Mouse (Mus musculus) olfactory bulb, adult 2 months (tissue): ENCODE measurements around the gene Evx2. TPM values are rescaled to one million over a fixed set of nuclear protein-coding genes. Genes with fewer than 3 reads are reported as not detected.
A peak's percentile ranks its signal among the peaks of the same experiment; 100 is the strongest.

Experiments
- H3K27ac ChIP-seq: fragments of 200-500 bp; 2 replicates; pipeline ENCODE4 v1.5.1; 2012; ENCODE audit warnings: low read depth, low read length; ENCODE audit not compliant: insufficient read depth
- H3K4me1 ChIP-seq: fragments of 200-500 bp; 2 replicates; pipeline ENCODE4 v1.6.1; 2012; ENCODE audit warnings: low read length; ENCODE audit not compliant: control insufficient read depth, insufficient read depth
- H3K4me3 ChIP-seq: fragments of 200-500 bp; 2 replicates; pipeline ENCODE4 v1.5.1; 2012; ENCODE audit warnings: mild to moderate bottlenecking, low read depth, low read length, moderate library complexity; ENCODE audit not compliant: insufficient read depth
- CTCF ChIP-seq: fragments of 200-500 bp; IDR thresholded peaks from 2 replicates; pipeline ENCODE4 v1.5.1; 2012; ENCODE audit warnings: low read depth, mild to moderate bottlenecking, low read length, moderate library complexity; ENCODE audit not compliant: insufficient read depth
- POLR2A ChIP-seq: fragments of 200-500 bp; IDR thresholded peaks from 2 replicates; pipeline ENCODE4 v1.6.1; 2012; ENCODE audit warnings: mild to moderate bottlenecking, low read depth, low read length, moderate library complexity; ENCODE audit not compliant: insufficient read depth
- WGBS: fragments of 180-500 bp; shearing (Covaris S2); methylation state at CpG from one replicate; pipeline ENCODE4 v1.1.7; 2018; 5-methylcytosine and 5-hydroxymethylcytosine counted together
- polyA plus RNA-seq: library from polyadenylated mRNA; stranded (reverse); fragments of >200 nt; gene quantifications from 2 replicates; pipeline ENCODE4 v1.2.4, GENCODE M21; 2012; ENCODE audit warnings: low replicate concordance; ENCODE audit not compliant: missing spikeins, insufficient read depth, insufficient read length

Evx2 gene
- polyA plus RNA-seq, 1 experiment, result not detected

- no peak overlapping the region for H3K27ac ChIP-seq
- WGBS, result 22% methylated on average over 2 of the region's 2 CpGs
- no peak overlapping the region for H3K4me3 ChIP-seq
- peaks cover 5% of the 10 kb centered on the region for H3K4me1 ChIP-seq
- TF ChIP-seq CTCF (no peak), POLR2A (no peak)
These were observed 17.7 kb upstream of the Evx2 start for GRCm38 (mm10) chr2:74677106-74677505.

GRCm38 (mm10) chr2:74676376-74677052 is 17.2 kb upstream of the Evx2 start:
- no peak for TF ChIP-seq POLR2A
- TF ChIP-seq CTCF, result no peak
- 6% methylated on average over 9 of the region's 9 CpGs for WGBS

GRCm38 (mm10) chr2:74675666-74676282 is 16.4 kb upstream of the Evx2 start:
- Histone ChIP-seq H3K27ac (no peak overlapping the region), H3K4me1 (peaks cover 5% of the 10 kb centered on the region), H3K4me3 (no peak overlapping the region)
- 6% methylated on average over 24 of the region's 24 CpGs for WGBS
- TF ChIP-seq POLR2A (no peak), CTCF (no peak)

More at GRCm38 (mm10) chr2:74676376-74677052, 17.2 kb upstream of the Evx2 start:
- peaks cover 5% of the 10 kb centered on the region for H3K4me1 ChIP-seq
- H3K27ac ChIP-seq, result no peak overlapping the region
- no peak overlapping the region for H3K4me3 ChIP-seq

- Histone ChIP-seq H3K27ac (no peak within 1 kb of the TSS), H3K4me1 (peaks cover 5% of the 10 kb centered on the region), H3K4me3 (no peak within 1 kb of the TSS)
- 4% methylated on average over 47 of the region's 47 CpGs for WGBS
- no peak for TF ChIP-seq POLR2A
- no peak for TF ChIP-seq CTCF
These were observed 15.7 kb upstream of the Evx2 start, which contains the start of gene Hoxd12 for GRCm38 (mm10) chr2:74674881-74675665. Gene Hoxd12, plus strand, starts transcription at chr2:74675013.

- peaks cover 5% of the 10 kb centered on the region for H3K4me1 ChIP-seq
- H3K4me3 ChIP-seq, result no peak overlapping the region
- H3K27ac ChIP-seq, result no peak overlapping the region
- no peak for TF ChIP-seq POLR2A
- no peak for TF ChIP-seq CTCF
- WGBS, result 2% methylated on average over 24 of the region's 24 CpGs
These were observed 14.6 kb upstream of the Evx2 start for GRCm38 (mm10) chr2:74673835-74674425.

GRCm38 (mm10) chr2:74672481-74673362 is 13.4 kb upstream of the Evx2 start:
- Histone ChIP-seq H3K27ac (no peak overlapping the region), H3K4me3 (no peak overlapping the region), H3K4me1 (peaks cover 5% of the 10 kb centered on the region)
- TF ChIP-seq CTCF (peak; percentile 40; the same call in 1 of the 2 replicates), POLR2A (no peak)
- WGBS, result 10% methylated on average over 40 of the region's 40 CpGs

GRCm38 (mm10) chr2:74671847-74672246 is 12.5 kb upstream of the Evx2 start:
- no peak overlapping the region for H3K27ac ChIP-seq
- TF ChIP-seq POLR2A (no peak), CTCF (no peak)
- H3K4me1 ChIP-seq, result peaks cover 5% of the 10 kb centered on the region
- WGBS, result 32% methylated on average over 5 of the region's 5 CpGs
- H3K4me3 ChIP-seq, result no peak overlapping the region

GRCm38 (mm10) chr2:74670632-74671188 is 11.4 kb upstream of the Evx2 start:
- 8% methylated on average over 3 of the region's 3 CpGs for WGBS
- no peak overlapping the region for H3K27ac ChIP-seq
- no peak for TF ChIP-seq POLR2A

More at GRCm38 (mm10) chr2:74670632-74671188, 11.4 kb upstream of the Evx2 start:
- H3K4me1 ChIP-seq, result peaks cover 5% of the 10 kb centered on the region
- no peak overlapping the region for H3K4me3 ChIP-seq
